Mouse (Mus musculus) telencephalon, adult 2 months (tissue): Measurements from ENCODE around the gene Scgb1c1.
A peak's percentile ranks its signal among the peaks of the same experiment; 100 is the strongest.

Source experiments
- DNase-seq: peaks from one replicate; pipeline ENCODE4 v3.0.0-alpha.2; 2011; ENCODE audit warnings: low read depth, low spot score

Scgb1c1 gene

GRCm38 (mm10) chr7:140844905-140845665 lies at the start of gene Scgb1c1:
Scgb1c1 (plus strand) TSS chr7:140845547.
- peak; percentile 68 for DNase-seq

GRCm38 (mm10) chr7:140797619-140798018 lies 47.7 kb upstream of the Scgb1c1 start:
- DNase-seq, result no peak

- no peak for DNase-seq
Measured at GRCm38 (mm10) chr7:140798212-140798611, 47.1 kb upstream of the Scgb1c1 start.

GRCm38 (mm10) chr7:140802629-140803028 lies 42.7 kb upstream of the Scgb1c1 start:
- no peak for DNase-seq

- peak; percentile 34 for DNase-seq
Measured at GRCm38 (mm10) chr7:140805704-140806103, 39.6 kb upstream of the Scgb1c1 start.

- no peak for DNase-seq
Measured at GRCm38 (mm10) chr7:140810496-140810895, 34.9 kb upstream of the Scgb1c1 start.

- DNase-seq, result no peak
Measured at GRCm38 (mm10) chr7:140811714-140812113, 33.6 kb upstream of the Scgb1c1 start.

GRCm38 (mm10) chr7:140812850-140813249 lies 32.5 kb upstream of the Scgb1c1 start:
- no peak for DNase-seq

GRCm38 (mm10) chr7:140820173-140820572 lies 25.2 kb upstream of the Scgb1c1 start:
- no peak for DNase-seq

GRCm38 (mm10) chr7:140821305-140821652 lies 24.1 kb upstream of the Scgb1c1 start:
- DNase-seq, result no peak

GRCm38 (mm10) chr7:140821653-140822329 lies 23.6 kb upstream of the Scgb1c1 start, which contains the start of gene Zfp941:
Zfp941 (minus strand) TSS chr7:140822178.
- DNase-seq, result peak; percentile 78

GRCm38 (mm10) chr7:140822731-140823130 lies 22.6 kb upstream of the Scgb1c1 start:
- DNase-seq, result no peak

- peak; percentile 91 for DNase-seq
Measured at GRCm38 (mm10) chr7:140828171-140828881, 17.0 kb upstream of the Scgb1c1 start.

- no peak for DNase-seq
Measured at GRCm38 (mm10) chr7:140831447-140831846, 13.9 kb upstream of the Scgb1c1 start.

GRCm38 (mm10) chr7:140833341-140833740 lies 12.0 kb upstream of the Scgb1c1 start:
- no peak for DNase-seq

- no peak for DNase-seq
Measured at GRCm38 (mm10) chr7:140834968-140835757, 10.2 kb upstream of the Scgb1c1 start, which contains the start of gene Urah. Urah (plus strand) TSS chr7:140835018.

GRCm38 (mm10) chr7:140835758-140836087 lies 9.6 kb upstream of the Scgb1c1 start:
- DNase-seq, result no peak

- DNase-seq, result peak; percentile 60
Measured at GRCm38 (mm10) chr7:140836243-140837115, 8.9 kb upstream of the Scgb1c1 start.

- DNase-seq, result no peak
Measured at GRCm38 (mm10) chr7:140839556-140839955, 5.8 kb upstream of the Scgb1c1 start.
